8 mouse cellular contexts compared by ENCODE assay signal in genomic region chr13:99093269-99093668, GRCm38 (mm10).
DNase-seq lines count a peak whose midpoint lies in the region; ATAC-seq lines count a peak whose summit lies in the region.

No protein-coding gene starts in this region.

- H3K27me3 ChIP-seq in intestine, embryonic 15.5 days (replicated peaks): no peaks in the 10 kb centered on the region
- no peaks in the 10 kb centered on the region for H3K27me3 ChIP-seq in midbrain, embryonic 11.5 days (ENCODE audit: control insufficient read depth, insufficient read depth, low read length)

- no peak overlapping the region for H3K4me2 ChIP-seq in intestine, embryonic 15.5 days (replicated peaks)
- H3K4me2 ChIP-seq in midbrain, embryonic 11.5 days: no peak overlapping the region

- 9% methylated on average over 9 of the region's 9 CpGs for WGBS in intestine, embryonic 15.5 days
- WGBS in midbrain, embryonic 11.5 days: 14% methylated on average over 9 of the region's 9 CpGs

- H3K36me3 ChIP-seq in intestine, embryonic 15.5 days: no peaks in the 10 kb centered on the region
- no peaks in the 10 kb centered on the region for H3K36me3 ChIP-seq in midbrain, embryonic 11.5 days (ENCODE audit: control insufficient read depth, insufficient read depth, low read length)

- DNase-seq in adrenal gland, adult 2 months: peak; percentile 87
- peak; percentile 57 for DNase-seq in embryo, embryonic 11.5 days (ENCODE audit: low read depth, low spot score)
- DNase-seq in gastrocnemius, postnatal 4 days (ENCODE audit: low spot score in 2 of 2): peak; percentile 63 to 79
- peak; percentile 77 for DNase-seq in left cerebral cortex, postnatal 36 days (ENCODE audit: low spot score in 2 of 2)
- DNase-seq in midbrain, embryonic 11.5 days (ENCODE audit: low spot score, missing footprints): peak; percentile 90
- peak; percentile 83 for DNase-seq in right cerebral cortex, postnatal 4 days
- DNase-seq in yolk sac, embryonic 10.5 days (ENCODE audit: low spot score): peak; percentile 81

- peaks cover 12% of the 10 kb centered on the region for H3K4me1 ChIP-seq in intestine, embryonic 15.5 days (replicated peaks)
- peaks cover 4% of the 10 kb centered on the region for H3K4me1 ChIP-seq in midbrain, embryonic 11.5 days (ENCODE audit: control insufficient read depth, insufficient read depth, low read length)

- no peak overlapping the region for H3K9ac ChIP-seq in intestine, embryonic 15.5 days
- no peak overlapping the region for H3K9ac ChIP-seq in midbrain, embryonic 11.5 days (ENCODE audit: low read length)

- ATAC-seq in intestine, embryonic 15.5 days: peak; percentile 88
- ATAC-seq in midbrain, embryonic 11.5 days (ENCODE audit: low FRiP score): peak; percentile 84

- no peaks in the 10 kb centered on the region for H3K9me3 ChIP-seq in intestine, embryonic 15.5 days
- H3K9me3 ChIP-seq in midbrain, embryonic 11.5 days (ENCODE audit: control insufficient read depth, low read length): no peaks in the 10 kb centered on the region

- H3K4me3 ChIP-seq in intestine, embryonic 15.5 days (replicated peaks): no peak overlapping the region
- no peak overlapping the region for H3K4me3 ChIP-seq in midbrain, embryonic 11.5 days (ENCODE audit: low read depth, low read length)

- intact Hi-C loops in left cerebral cortex, postnatal 36 days (cut with DNase I): loop anchor here (2.0 to 5.0 kb wide), 2 partner anchors 166 to 221 kb away; partner anchors contain the start of gene Tnpo1

- no peak overlapping the region for H3K27ac ChIP-seq in intestine, embryonic 15.5 days
- no peak overlapping the region for H3K27ac ChIP-seq in midbrain, embryonic 11.5 days (ENCODE audit: low read depth, low read length)
